Mouse (Mus musculus): Measurements from ENCODE around the gene Cacnb1.

DNA sequence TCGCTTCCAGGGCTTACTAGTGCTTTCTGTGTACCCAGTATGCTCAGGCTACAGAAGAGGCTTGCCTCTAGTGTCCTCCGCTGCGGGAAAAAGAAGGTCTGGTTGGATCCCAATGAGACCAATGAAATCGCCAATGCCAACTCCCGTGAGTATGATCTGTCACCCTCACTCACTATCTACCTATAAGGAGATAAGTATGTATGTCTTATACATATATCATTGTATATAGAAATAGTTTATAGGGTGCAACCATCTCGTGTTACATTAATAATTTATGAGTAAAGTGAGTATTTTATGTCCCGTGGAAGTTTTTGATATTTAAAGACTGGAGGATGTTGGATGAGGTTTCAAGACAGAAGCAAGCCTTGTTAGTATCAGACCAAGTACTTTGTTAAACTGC, 5.0 kb upstream of the Cacnb1 start:
- TF ChIP-seq EP300 (IDR thresholded peaks at IDR 0.05) (no peak), CTCF (IDR thresholded peaks at IDR 0.05) (no peak)
